Mouse (Mus musculus): ENCODE results near the gene Tmem253. TPM values are rescaled to one million over a fixed set of nuclear protein-coding genes. Genes with fewer than 3 reads are reported as not detected.

The Tmem253 gene
- polyA plus RNA-seq (2014; fragmentation: Nextera tagmentation; extraction: Ambion mirVana), result 0.48 and 1.0 TPM in 2 replicates

- H3K9me3 ChIP-seq (replicated peaks; ENCODE audit: control insufficient read depth, low read length), result no peaks in the 10 kb centered on the region
- no peak for ATAC-seq (replicated peaks; ENCODE audit: insufficient number of reproducible peaks, low FRiP score, low TSS enrichment)
- peak within 1 kb of the TSS; percentile 86 for H3K9ac ChIP-seq (ENCODE audit: low read depth, low read length)
- peak within 1 kb of the TSS; percentile 75 for H3K4me3 ChIP-seq (ENCODE audit: low read depth, low read length)
- H3K4me2 ChIP-seq, result peak within 1 kb of the TSS; percentile 85
- H3K4me1 ChIP-seq (ENCODE audit: control insufficient read depth, insufficient read depth, low read length), result peaks cover 39% of the 10 kb centered on the region
- no peaks in the 10 kb centered on the region for H3K36me3 ChIP-seq (ENCODE audit: control insufficient read depth, insufficient read depth, low read length)
- WGBS (ENCODE audit: insufficient replicate concordance), result 30% methylated on average over 6 of the region's 6 CpGs
- no peaks in the 10 kb centered on the region for H3K27me3 ChIP-seq (ENCODE audit: control insufficient read depth, insufficient read depth, low read length)
- peak within 1 kb of the TSS; percentile 98 for H3K27ac ChIP-seq (ENCODE audit: low read depth, low read length)
These were observed at the start of gene Tmem253 for GRCm38 (mm10) chr14:52015445-52016100. Tmem253 (plus strand) TSS chr14:52015658.

- no peak overlapping the region for H3K9ac ChIP-seq (ENCODE audit: low read depth, low read length)
- WGBS (ENCODE audit: insufficient replicate concordance), result 89% methylated on average over 3 of the region's 3 CpGs
- H3K36me3 ChIP-seq (ENCODE audit: control insufficient read depth, insufficient read depth, low read length), result no peaks in the 10 kb centered on the region
- H3K27me3 ChIP-seq (ENCODE audit: control insufficient read depth, insufficient read depth, low read length), result no peaks in the 10 kb centered on the region
- H3K4me1 ChIP-seq (ENCODE audit: control insufficient read depth, insufficient read depth, low read length), result no peaks in the 10 kb centered on the region; the same call in 1 of the 2 replicates
- no peak overlapping the region for H3K4me3 ChIP-seq (ENCODE audit: low read depth, low read length)
- H3K4me2 ChIP-seq, result no peak overlapping the region
- no peak overlapping the region for H3K27ac ChIP-seq (ENCODE audit: low read depth, low read length)
- no peaks in the 10 kb centered on the region for H3K9me3 ChIP-seq (replicated peaks; ENCODE audit: control insufficient read depth, low read length)
- ATAC-seq (replicated peaks; ENCODE audit: insufficient number of reproducible peaks, low FRiP score, low TSS enrichment), result no peak
These were observed 48.1 kb upstream of the Tmem253 start for GRCm38 (mm10) chr14:51967400-51967799.

GRCm38 (mm10) chr14:51979252-51979651 is 36.2 kb upstream of the Tmem253 start:
- H3K4me2 ChIP-seq, result no peak overlapping the region
- no peak overlapping the region for H3K9ac ChIP-seq (ENCODE audit: low read depth, low read length)
- ATAC-seq (replicated peaks; ENCODE audit: insufficient number of reproducible peaks, low FRiP score, low TSS enrichment), result no peak
- no peaks in the 10 kb centered on the region for H3K36me3 ChIP-seq (ENCODE audit: control insufficient read depth, insufficient read depth, low read length)
- no peak overlapping the region for H3K27ac ChIP-seq (ENCODE audit: low read depth, low read length)
- no peaks in the 10 kb centered on the region for H3K27me3 ChIP-seq (ENCODE audit: control insufficient read depth, insufficient read depth, low read length)
- no peaks in the 10 kb centered on the region for H3K9me3 ChIP-seq (replicated peaks; ENCODE audit: control insufficient read depth, low read length)
- peaks cover 5% of the 10 kb centered on the region; the same call in 1 of the 2 replicates for H3K4me1 ChIP-seq (ENCODE audit: control insufficient read depth, insufficient read depth, low read length)
- WGBS (ENCODE audit: insufficient replicate concordance), result 88% methylated on average over 3 of the region's 3 CpGs
- H3K4me3 ChIP-seq (ENCODE audit: low read depth, low read length), result no peak overlapping the region

- WGBS (ENCODE audit: insufficient replicate concordance), result 63% methylated on average over 4 of the region's 4 CpGs
- Histone ChIP-seq H3K36me3 (ENCODE audit: control insufficient read depth, insufficient read depth, low read length) (no peaks in the 10 kb centered on the region; the same call in 1 of the 2 replicates), H3K4me1 (ENCODE audit: control insufficient read depth, insufficient read depth, low read length) (peaks cover 8% of the 10 kb centered on the region), H3K4me3 (ENCODE audit: low read depth, low read length) (no peak overlapping the region), H3K27me3 (ENCODE audit: control insufficient read depth, insufficient read depth, low read length) (no peaks in the 10 kb centered on the region), H3K27ac (ENCODE audit: low read depth, low read length) (no peak overlapping the region), H3K4me2 (no peak overlapping the region), H3K9ac (ENCODE audit: low read depth, low read length) (no peak overlapping the region), H3K9me3 (replicated peaks; ENCODE audit: control insufficient read depth, low read length) (no peaks in the 10 kb centered on the region)
- ATAC-seq (replicated peaks; ENCODE audit: insufficient number of reproducible peaks, low FRiP score, low TSS enrichment), result no peak
These were observed 32.2 kb upstream of the Tmem253 start for GRCm38 (mm10) chr14:51983251-51983650.

- no peaks in the 10 kb centered on the region for H3K9me3 ChIP-seq (replicated peaks; ENCODE audit: control insufficient read depth, low read length)
- no peak for ATAC-seq (replicated peaks; ENCODE audit: insufficient number of reproducible peaks, low FRiP score, low TSS enrichment)
- no peaks in the 10 kb centered on the region for H3K27me3 ChIP-seq (ENCODE audit: control insufficient read depth, insufficient read depth, low read length)
- 8% methylated on average over 10 of the region's 10 CpGs for WGBS (ENCODE audit: insufficient replicate concordance)
- peak overlapping the region; percentile 90 for H3K9ac ChIP-seq (ENCODE audit: low read depth, low read length)
- 0 out of 2 replicates have a peak overlapping the region, but pooled peaks have one; percentile 95 for H3K27ac ChIP-seq (ENCODE audit: low read depth, low read length)
- H3K36me3 ChIP-seq (ENCODE audit: control insufficient read depth, insufficient read depth, low read length), result peaks cover 4% of the 10 kb centered on the region
- peak overlapping the region; percentile 85 for H3K4me2 ChIP-seq
- peaks cover 8% of the 10 kb centered on the region for H3K4me1 ChIP-seq (ENCODE audit: control insufficient read depth, insufficient read depth, low read length)
- peak overlapping the region; percentile 71 for H3K4me3 ChIP-seq (ENCODE audit: low read depth, low read length)
These were observed 31.6 kb upstream of the Tmem253 start for GRCm38 (mm10) chr14:51983855-51984246.

- Histone ChIP-seq H3K4me1 (ENCODE audit: control insufficient read depth, insufficient read depth, low read length) (peaks cover 8% of the 10 kb centered on the region), H3K4me2 (peak within 1 kb of the TSS; percentile 85), H3K27me3 (ENCODE audit: control insufficient read depth, insufficient read depth, low read length) (no peaks in the 10 kb centered on the region), H3K9me3 (replicated peaks; ENCODE audit: control insufficient read depth, low read length) (no peaks in the 10 kb centered on the region), H3K36me3 (ENCODE audit: control insufficient read depth, insufficient read depth, low read length) (peaks cover 11% of the 10 kb centered on the region), H3K9ac (ENCODE audit: low read depth, low read length) (peak within 1 kb of the TSS; percentile 90), H3K27ac (ENCODE audit: low read depth, low read length) (peak within 1 kb of the TSS; percentile 95), H3K4me3 (ENCODE audit: low read depth, low read length) (peak within 1 kb of the TSS; percentile 71)
- under 1% methylated on average over 65 of the region's 74 CpGs for WGBS (ENCODE audit: insufficient replicate concordance)
- ATAC-seq (replicated peaks; ENCODE audit: insufficient number of reproducible peaks, low FRiP score, low TSS enrichment), result peak; percentile 79
These were observed 30.9 kb upstream of the Tmem253 start, which contains the start of gene Arhgef40 for GRCm38 (mm10) chr14:51984247-51985231. Arhgef40 (plus strand) TSS chr14:51984719.

- peak overlapping the region; percentile 85 for H3K4me2 ChIP-seq
- WGBS (ENCODE audit: insufficient replicate concordance), result 1% methylated on average over 27 of the region's 27 CpGs
- H3K4me1 ChIP-seq (ENCODE audit: control insufficient read depth, insufficient read depth, low read length), result peaks cover 8% of the 10 kb centered on the region
- H3K4me3 ChIP-seq (ENCODE audit: low read depth, low read length), result peak overlapping the region; percentile 71
- peak; percentile 63 for ATAC-seq (replicated peaks; ENCODE audit: insufficient number of reproducible peaks, low FRiP score, low TSS enrichment)
- H3K27ac ChIP-seq (ENCODE audit: low read depth, low read length), result peak overlapping the region; percentile 95
- no peaks in the 10 kb centered on the region for H3K27me3 ChIP-seq (ENCODE audit: control insufficient read depth, insufficient read depth, low read length)
- peak overlapping the region; percentile 90 for H3K9ac ChIP-seq (ENCODE audit: low read depth, low read length)
- H3K9me3 ChIP-seq (replicated peaks; ENCODE audit: control insufficient read depth, low read length), result no peaks in the 10 kb centered on the region
- peaks cover 19% of the 10 kb centered on the region for H3K36me3 ChIP-seq (ENCODE audit: control insufficient read depth, insufficient read depth, low read length)
These were observed 29.9 kb upstream of the Tmem253 start for GRCm38 (mm10) chr14:51985301-51986152.

- ATAC-seq (replicated peaks; ENCODE audit: insufficient number of reproducible peaks, low FRiP score, low TSS enrichment), result no peak
- peak overlapping the region; percentile 90 for H3K9ac ChIP-seq (ENCODE audit: low read depth, low read length)
These were observed 29.3 kb upstream of the Tmem253 start for GRCm38 (mm10) chr14:51986153-51986505.

More at GRCm38 (mm10) chr14:51986153-51986505, 29.3 kb upstream of the Tmem253 start:
- Histone ChIP-seq H3K4me3 (ENCODE audit: low read depth, low read length) (peak overlapping the region; percentile 71), H3K27me3 (ENCODE audit: control insufficient read depth, insufficient read depth, low read length) (no peaks in the 10 kb centered on the region), H3K4me1 (ENCODE audit: control insufficient read depth, insufficient read depth, low read length) (peaks cover 8% of the 10 kb centered on the region), H3K27ac (ENCODE audit: low read depth, low read length) (peak overlapping the region; percentile 95), H3K36me3 (ENCODE audit: control insufficient read depth, insufficient read depth, low read length) (peaks cover 20% of the 10 kb centered on the region), H3K4me2 (peak overlapping the region; percentile 85), H3K9me3 (replicated peaks; ENCODE audit: control insufficient read depth, low read length) (no peaks in the 10 kb centered on the region)
- 4% methylated on average over 7 of the region's 7 CpGs for WGBS (ENCODE audit: insufficient replicate concordance)

Measured in heart, embryonic 11.5 days (tissue).